Mouse (Mus musculus) kidney, embryonic 16.5 days (tissue): ENCODE data around the gene Rnf19b. TPM values are rescaled to one million over a fixed set of nuclear protein-coding genes. Genes with fewer than 3 reads are reported as not detected.

Experiments
- ATAC-seq: fragments of 200-750 bp; cut with Nextera tagmentation; 2 replicates; pipeline ENCODE4 v1.8.0; 2017; ENCODE audit warnings: moderate TSS enrichment; ENCODE audit not compliant: low FRiP score, low TSS enrichment
- H3K27ac ChIP-seq: fragments of 300-500 bp; sonication (generic); 2 replicates; pipeline ENCODE4 v1.5.1; 2014; ENCODE audit warnings: low read length
- H3K27me3 ChIP-seq: fragments of 300-500 bp; sonication (generic); 2 replicates; pipeline ENCODE4 v1.6.1; 2014; ENCODE audit warnings: low read length, control low read depth, mixed read lengths; ENCODE audit not compliant: insufficient read depth
- H3K36me3 ChIP-seq: fragments of 300-500 bp; sonication (generic); 2 replicates; pipeline ENCODE4 v1.6.1; 2014; ENCODE audit warnings: low read length, control low read depth, mixed read lengths; ENCODE audit not compliant: insufficient read depth
- H3K4me1 ChIP-seq: fragments of 300-500 bp; sonication (generic); 2 replicates; pipeline ENCODE4 v1.6.1; 2014; ENCODE audit warnings: low read length, control low read depth, mixed read lengths; ENCODE audit not compliant: insufficient read depth
- H3K4me2 ChIP-seq: fragments of 300-500 bp; sonication (generic); replicated peaks from 2 replicates; pipeline ENCODE4 v1.6.1; 2014; ENCODE audit warnings: low read depth, low read length
- H3K4me3 ChIP-seq: fragments of 300-500 bp; sonication (generic); 2 replicates; pipeline ENCODE4 v1.5.1; 2014; ENCODE audit warnings: mild to moderate bottlenecking, low read length
- H3K9ac ChIP-seq: fragments of 300-500 bp; sonication (generic); replicated peaks from 2 replicates; pipeline ENCODE4 v1.6.1; 2014; ENCODE audit warnings: low read length
- H3K9me3 ChIP-seq: fragments of 300-500 bp; sonication (generic); 2 replicates; pipeline ENCODE4 v1.6.1; 2016; ENCODE audit warnings: low read length, control low read depth
- WGBS: fragments of 180-500 bp; shearing (Covaris S2); extraction: QIAGEN DNeasy Blood & Tissue Kit; methylation state at CpG from one replicate; pipeline ENCODE4 v1.1.7; 2014; 5-methylcytosine and 5-hydroxymethylcytosine counted together
- polyA plus RNA-seq: library from polyadenylated mRNA; unstranded; fragments of >200 nt; fragmentation: Nextera tagmentation; extraction: Ambion mirVana; gene quantifications from 2 replicates; pipeline ENCODE4 v1.2.1, GENCODE M21; 2015

Rnf19b gene
- polyA plus RNA-seq, 1 experiment from 2014 or later = 6.4 TPM

- ATAC-seq = no peak
- no peaks in the 10 kb centered on the region for H3K36me3 ChIP-seq
- no peak overlapping the region for H3K4me3 ChIP-seq
- H3K9ac ChIP-seq = no peak overlapping the region
- no peak overlapping the region for H3K27ac ChIP-seq
- H3K4me1 ChIP-seq = peaks cover 32% of the 10 kb centered on the region
- no peaks in the 10 kb centered on the region for H3K9me3 ChIP-seq
- H3K27me3 ChIP-seq = peaks cover 30% of the 10 kb centered on the region
- 37% methylated on average over 8 of the region's 8 CpGs for WGBS
- H3K4me2 ChIP-seq = no peak overlapping the region
These were observed 64.6 kb downstream of the Rnf19b start for GRCm38 (mm10) chr4:129122719-129123118.

- H3K9ac ChIP-seq = no peak overlapping the region
- no peak overlapping the region for H3K27ac ChIP-seq
- no peak for ATAC-seq
- H3K9me3 ChIP-seq = no peaks in the 10 kb centered on the region
- 7% methylated on average over 13 of the region's 13 CpGs for WGBS
- no peak overlapping the region for H3K4me3 ChIP-seq
- H3K36me3 ChIP-seq = no peaks in the 10 kb centered on the region
- no peak overlapping the region for H3K4me2 ChIP-seq
- H3K27me3 ChIP-seq = peaks cover 28% of the 10 kb centered on the region
- H3K4me1 ChIP-seq = peaks cover 35% of the 10 kb centered on the region
These were observed 66.6 kb downstream of the Rnf19b start for GRCm38 (mm10) chr4:129124652-129125146.

- Histone ChIP-seq H3K27me3 (peaks cover 20% of the 10 kb centered on the region), H3K9ac (no peak overlapping the region; the same call in 1 of the 2 replicates), H3K36me3 (no peaks in the 10 kb centered on the region), H3K9me3 (no peaks in the 10 kb centered on the region), H3K4me3 (peak overlapping the region; percentile 12; the same call in 1 of the 2 replicates), H3K4me1 (peaks cover 40% of the 10 kb centered on the region), H3K27ac (no peak overlapping the region), H3K4me2 (peak overlapping the region; percentile 38)
- ATAC-seq = no peak
- WGBS = 22% methylated on average over 19 of the region's 19 CpGs
These were observed 67.8 kb downstream of the Rnf19b start for GRCm38 (mm10) chr4:129125736-129126451.

GRCm38 (mm10) chr4:129128582-129129338 is 70.7 kb downstream of the Rnf19b start:
- Histone ChIP-seq H3K4me3 (no peak overlapping the region), H3K27me3 (0 out of 2 replicates have a peak, but pooled peaks cover under 1% of the 10 kb centered on the region), H3K36me3 (no peaks in the 10 kb centered on the region), H3K27ac (no peak overlapping the region), H3K9ac (no peak overlapping the region), H3K9me3 (no peaks in the 10 kb centered on the region), H3K4me1 (peaks cover 37% of the 10 kb centered on the region), H3K4me2 (no peak overlapping the region)
- 54% methylated on average over 13 of the region's 13 CpGs for WGBS
- ATAC-seq = no peak

GRCm38 (mm10) chr4:129129387-129129786 is 71.3 kb downstream of the Rnf19b start:
- no peak for ATAC-seq

GRCm38 (mm10) chr4:129130149-129130548 is 72.1 kb downstream of the Rnf19b start:
- H3K27me3 ChIP-seq = peaks cover under 1% of the 10 kb centered on the region; the same call in 1 of the 2 replicates
- H3K4me2 ChIP-seq = peak overlapping the region; percentile 55
- peak overlapping the region; percentile 48; the same call in 1 of the 2 replicates for H3K9ac ChIP-seq
- ATAC-seq = peak; percentile 47
- H3K27ac ChIP-seq = peak overlapping the region; percentile 81
- no peaks in the 10 kb centered on the region for H3K36me3 ChIP-seq
- H3K4me3 ChIP-seq = peak overlapping the region; percentile 46
- peaks cover 40% of the 10 kb centered on the region for H3K4me1 ChIP-seq
- H3K9me3 ChIP-seq = no peaks in the 10 kb centered on the region
- 3% methylated on average over 8 of the region's 8 CpGs for WGBS

More at GRCm38 (mm10) chr4:129129387-129129786, 71.3 kb downstream of the Rnf19b start:
- H3K27me3 ChIP-seq = no peaks in the 10 kb centered on the region
- no peak overlapping the region for H3K4me3 ChIP-seq
- H3K27ac ChIP-seq = peak overlapping the region; percentile 34; the same call in 1 of the 2 replicates
- H3K4me1 ChIP-seq = peaks cover 37% of the 10 kb centered on the region
- 17% methylated on average over 9 of the region's 9 CpGs for WGBS
- no peaks in the 10 kb centered on the region for H3K36me3 ChIP-seq
- H3K9me3 ChIP-seq = no peaks in the 10 kb centered on the region
- no peak overlapping the region for H3K4me2 ChIP-seq
- no peak overlapping the region for H3K9ac ChIP-seq

- Histone ChIP-seq H3K4me1 (peaks cover 36% of the 10 kb centered on the region), H3K27ac (peak overlapping the region; percentile 81), H3K36me3 (no peaks in the 10 kb centered on the region), H3K27me3 (peaks cover 7% of the 10 kb centered on the region; the same call in 1 of the 2 replicates), H3K9ac (peak overlapping the region; percentile 48), H3K9me3 (no peaks in the 10 kb centered on the region), H3K4me2 (peak overlapping the region; percentile 55), H3K4me3 (peak overlapping the region; percentile 46)
- WGBS = under 1% methylated on average over 14 of the region's 17 CpGs
- peak; percentile 81 for ATAC-seq
These were observed 72.8 kb downstream of the Rnf19b start for GRCm38 (mm10) chr4:129130755-129131303.

- H3K9ac ChIP-seq = peak overlapping the region; percentile 37
- no peak for ATAC-seq
- WGBS = 8% methylated on average over 15 of the region's 15 CpGs
- H3K4me2 ChIP-seq = peak overlapping the region; percentile 46
- no peak overlapping the region for H3K4me3 ChIP-seq
- H3K27me3 ChIP-seq = peaks cover 9% of the 10 kb centered on the region; the same call in 1 of the 2 replicates
- peaks cover 39% of the 10 kb centered on the region for H3K4me1 ChIP-seq
- H3K9me3 ChIP-seq = no peaks in the 10 kb centered on the region
- H3K36me3 ChIP-seq = no peaks in the 10 kb centered on the region
- H3K27ac ChIP-seq = no peak overlapping the region
These were observed 76.9 kb downstream of the Rnf19b start for GRCm38 (mm10) chr4:129134799-129135585.
